Mouse (Mus musculus): ENCODE data around the gene Ifnlr1.

DNA sequence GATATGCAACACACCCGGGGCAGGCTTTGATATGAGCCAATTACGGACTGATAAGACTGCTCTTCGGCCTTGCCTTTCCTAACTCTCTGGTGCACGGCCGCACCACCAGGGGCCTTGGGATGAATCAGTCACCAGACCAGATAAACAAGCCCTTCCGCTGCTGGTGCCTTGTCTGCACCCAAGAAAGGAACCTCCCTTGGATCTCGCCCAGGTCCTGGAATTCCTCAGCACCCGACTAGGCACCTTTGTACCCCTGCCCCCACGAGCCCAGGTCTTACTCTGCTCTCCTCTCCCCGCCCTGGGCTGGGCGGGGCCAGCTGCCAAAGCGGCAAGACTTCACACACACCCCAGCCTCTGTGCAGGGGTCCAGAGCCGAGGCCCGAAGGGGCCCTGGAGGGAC lies 41.7 kb downstream of the Ifnlr1 start, which contains the start of gene Il22ra1:
- TF ChIP-seq CTCF (IDR thresholded peaks at IDR 0.05; ENCODE audit: low read depth, low read length): no peak
- no peak for TF ChIP-seq POLR2A (IDR thresholded peaks at IDR 0.05; ENCODE audit: insufficient read depth, low read length)

All from ES-Bruce4 (cell line).